25 mouse cellular contexts compared by ENCODE assay signal in the genomic region with DNA sequence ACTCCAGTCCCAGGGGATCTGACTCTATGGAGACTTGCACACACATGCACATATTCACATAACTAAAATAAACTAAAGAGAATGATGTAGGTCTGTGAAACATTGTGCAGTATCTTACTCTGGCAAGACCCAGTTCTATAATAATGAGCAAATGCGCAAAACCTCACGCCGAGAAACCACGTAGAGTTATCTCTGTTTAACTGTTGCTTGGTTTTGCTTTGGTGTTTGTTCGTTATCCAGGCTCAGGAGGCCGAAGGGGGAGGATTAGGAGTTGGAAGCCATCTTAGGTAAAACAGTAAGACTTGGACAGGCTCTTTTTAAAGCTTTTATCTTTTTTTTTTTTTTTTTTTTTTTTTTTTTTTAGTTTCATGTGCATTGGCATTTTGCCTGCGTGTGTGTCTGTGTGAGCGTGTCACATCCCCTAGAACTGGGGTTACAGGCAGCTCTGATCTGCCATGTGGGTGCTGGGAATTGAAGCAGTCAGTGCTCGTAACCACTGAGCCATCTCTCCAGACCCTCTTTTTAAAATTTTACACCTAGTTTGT. TPM values are rescaled to one million over a fixed set of nuclear protein-coding genes. Genes with fewer than 3 reads are reported as not detected.
"Had no signal": no experiment of that assay in that cellular context is flagged by ENCODE, and none has a peak within 500 bp of the region (broad histone marks: within the 10 kb centered on the region; RNA-seq: fewer than 3 reads in every experiment).

No protein-coding gene starts in this region.

- H3K36me3 ChIP-seq: midbrain, embryonic 15.5 days had no signal

- H3K4me3 ChIP-seq: layer of hippocampus, adult 2 months; midbrain, embryonic 12.5 days; midbrain, embryonic 15.5 days; neural tube, embryonic 12.5 days; neural tube, embryonic 15.5 days had no signal

- ATAC-seq: intestine, postnatal 0 days; liver, postnatal 0 days; lung, postnatal 0 days; midbrain, embryonic 15.5 days had no signal

- H3K27me3 ChIP-seq: midbrain, embryonic 12.5 days; midbrain, embryonic 15.5 days; neural tube, embryonic 12.5 days; neural tube, embryonic 15.5 days had no signal

- H3K4me2 ChIP-seq: lung, embryonic 14.5 days; midbrain, embryonic 12.5 days; midbrain, embryonic 15.5 days; neural tube, embryonic 12.5 days; neural tube, embryonic 15.5 days had no signal

- DNase-seq: kidney, adult 2 months; kidney, postnatal 25 days; layer of hippocampus, adult 9-11 months; liver, postnatal 0 days; lung, embryonic 14.5 days; lung, postnatal 36 days; right cerebral cortex, postnatal 25 days; thymus, adult 2 months; thymus, postnatal 14 days; thymus, postnatal 4 days had no signal

- H3K27ac ChIP-seq: kidney, postnatal 0 days; layer of hippocampus, adult 2 months; midbrain, embryonic 12.5 days; midbrain, embryonic 15.5 days; neural tube, embryonic 12.5 days; neural tube, embryonic 15.5 days had no signal

- H3K9ac ChIP-seq: liver, postnatal 0 days; lung, embryonic 14.5 days; midbrain, embryonic 12.5 days; midbrain, embryonic 15.5 days; neural tube, embryonic 12.5 days; neural tube, embryonic 15.5 days had no signal

- H3K9me3 ChIP-seq: midbrain, embryonic 12.5 days; midbrain, embryonic 15.5 days; neural tube, embryonic 12.5 days; neural tube, embryonic 15.5 days had no signal

RNA-seq across cellular contexts. Expression of gene Ccer2, which starts 13.5 kb away (rescaled TPM):
- total RNA-seq: liver, adult 2 months had no signal
- polyA plus RNA-seq: intestine, postnatal 0 days; kidney, adult 2 months; kidney, embryonic 14.5 days; kidney, postnatal 0 days; large intestine, adult 2 months; limb, embryonic 11.5 days; liver, adult 2 months; liver, postnatal 0 days; lung, embryonic 14.5 days; lung, postnatal 0 days; midbrain, embryonic 12.5 days; small intestine, adult 2 months; spleen, adult 2 months; stomach, embryonic 16.5 days had no signal
